Mouse (Mus musculus): ENCODE data around the gene Spaca4. TPM values are rescaled to one million over a fixed set of nuclear protein-coding genes. Genes with fewer than 3 reads are reported as not detected.

Gene Spaca4
- polyA plus RNA-seq, 1 experiment = not detected

DNA sequence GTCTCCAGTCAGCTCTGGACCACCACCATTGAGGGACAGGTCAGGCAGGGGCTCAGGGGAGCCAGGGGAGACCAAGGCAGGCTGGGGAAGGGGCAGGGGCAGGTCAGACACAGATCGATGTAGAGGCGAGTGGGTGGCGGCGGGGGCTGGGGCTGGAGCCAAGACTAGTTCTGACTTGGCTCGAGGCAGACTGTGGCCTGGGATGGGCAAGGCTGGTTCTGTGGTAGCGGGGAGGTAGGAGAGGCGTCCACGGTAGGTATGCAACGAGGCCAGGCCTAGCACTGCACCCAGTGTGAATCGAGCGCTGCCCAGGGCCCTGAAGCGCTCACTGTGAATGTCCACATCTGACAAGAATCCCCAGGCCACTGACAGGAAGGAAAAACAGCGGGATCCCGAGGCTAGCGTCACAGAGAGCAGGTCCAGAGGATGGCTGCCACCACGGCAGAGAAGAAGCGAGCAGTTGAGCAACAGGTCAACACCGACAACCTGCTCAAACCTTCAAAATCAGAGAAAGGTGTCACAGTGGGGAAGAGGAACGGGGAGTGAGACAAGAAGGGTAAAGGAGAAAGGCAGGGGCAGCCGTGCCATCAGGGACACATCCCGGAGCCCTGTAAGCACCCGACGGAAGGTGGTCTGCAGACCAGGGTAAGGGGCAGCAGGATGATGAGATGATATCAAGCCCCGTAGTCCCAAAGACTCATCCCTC, 14.1 kb downstream of the Spaca4 start:
- 68% methylated on average over 24 of the region's 24 CpGs for WGBS
- DNase-seq = no peak
- H3K4me3 ChIP-seq (replicated peaks; ENCODE audit: insufficient read depth, low read depth, low read length) = no peak overlapping the region
- H3K27ac ChIP-seq (ENCODE audit: insufficient read depth, low read length) = no peak overlapping the region
- H3K4me1 ChIP-seq (ENCODE audit: control insufficient read depth, insufficient read depth, low read length) = peaks cover 37% of the 10 kb centered on the region
- no peaks in the 10 kb centered on the region for H3K27me3 ChIP-seq (ENCODE audit: control insufficient read depth, insufficient read depth, low read length)
- TF ChIP-seq CTCF (IDR thresholded peaks at IDR 0.05; ENCODE audit: borderline replicate concordance, insufficient read depth, low read depth, low read length) = no peak
- no peak; the same call in 1 of the 2 replicates for TF ChIP-seq POLR2A (IDR thresholded peaks at IDR 0.05; ENCODE audit: borderline replicate concordance, insufficient read depth, low read length)

GRCm38 (mm10) chr7:45710477-45711191, 15.0 kb downstream of the Spaca4 start:
- WGBS = 85% methylated on average over 20 of the region's 20 CpGs
- Histone ChIP-seq H3K4me1 (ENCODE audit: control insufficient read depth, insufficient read depth, low read length) (peaks cover 32% of the 10 kb centered on the region), H3K27ac (ENCODE audit: insufficient read depth, low read length) (no peak overlapping the region), H3K27me3 (ENCODE audit: control insufficient read depth, insufficient read depth, low read length) (no peaks in the 10 kb centered on the region), H3K4me3 (replicated peaks; ENCODE audit: insufficient read depth, low read depth, low read length) (no peak overlapping the region)
- peak in 1 of 2 experiments; percentile 31 for DNase-seq
- TF ChIP-seq POLR2A (IDR thresholded peaks at IDR 0.05; ENCODE audit: borderline replicate concordance, insufficient read depth, low read length) (no peak), CTCF (IDR thresholded peaks at IDR 0.05; ENCODE audit: borderline replicate concordance, insufficient read depth, low read depth, low read length) (no peak)

GRCm38 (mm10) chr7:45709677-45710355, 15.8 kb downstream of the Spaca4 start:
- H3K4me3 ChIP-seq (replicated peaks; ENCODE audit: insufficient read depth, low read depth, low read length) = no peak overlapping the region
- WGBS = 34% methylated on average over 14 of the region's 14 CpGs
- no peak for TF ChIP-seq POLR2A (IDR thresholded peaks at IDR 0.05; ENCODE audit: borderline replicate concordance, insufficient read depth, low read length)
- H3K4me1 ChIP-seq (ENCODE audit: control insufficient read depth, insufficient read depth, low read length) = peaks cover 32% of the 10 kb centered on the region
- DNase-seq = peak in 1 of 2 experiments; percentile 34
- no peak overlapping the region for H3K27ac ChIP-seq (ENCODE audit: insufficient read depth, low read length)
- no peaks in the 10 kb centered on the region for H3K27me3 ChIP-seq (ENCODE audit: control insufficient read depth, insufficient read depth, low read length)

GRCm38 (mm10) chr7:45709036-45709435, 16.6 kb downstream of the Spaca4 start:
- peak; percentile 27 to 31 for DNase-seq
- Histone ChIP-seq H3K4me3 (replicated peaks; ENCODE audit: insufficient read depth, low read depth, low read length) (no peak overlapping the region), H3K27ac (ENCODE audit: insufficient read depth, low read length) (peak overlapping the region; percentile 64; the same call in 1 of the 2 replicates), H3K4me1 (ENCODE audit: control insufficient read depth, insufficient read depth, low read length) (peaks cover 32% of the 10 kb centered on the region), H3K27me3 (ENCODE audit: control insufficient read depth, insufficient read depth, low read length) (no peaks in the 10 kb centered on the region)
- TF ChIP-seq POLR2A (IDR thresholded peaks at IDR 0.05; ENCODE audit: borderline replicate concordance, insufficient read depth, low read length) = no peak
- no peak for TF ChIP-seq CTCF (IDR thresholded peaks at IDR 0.05; ENCODE audit: borderline replicate concordance, insufficient read depth, low read depth, low read length)
- WGBS = 23% methylated on average over 6 of the region's 6 CpGs

DNA sequence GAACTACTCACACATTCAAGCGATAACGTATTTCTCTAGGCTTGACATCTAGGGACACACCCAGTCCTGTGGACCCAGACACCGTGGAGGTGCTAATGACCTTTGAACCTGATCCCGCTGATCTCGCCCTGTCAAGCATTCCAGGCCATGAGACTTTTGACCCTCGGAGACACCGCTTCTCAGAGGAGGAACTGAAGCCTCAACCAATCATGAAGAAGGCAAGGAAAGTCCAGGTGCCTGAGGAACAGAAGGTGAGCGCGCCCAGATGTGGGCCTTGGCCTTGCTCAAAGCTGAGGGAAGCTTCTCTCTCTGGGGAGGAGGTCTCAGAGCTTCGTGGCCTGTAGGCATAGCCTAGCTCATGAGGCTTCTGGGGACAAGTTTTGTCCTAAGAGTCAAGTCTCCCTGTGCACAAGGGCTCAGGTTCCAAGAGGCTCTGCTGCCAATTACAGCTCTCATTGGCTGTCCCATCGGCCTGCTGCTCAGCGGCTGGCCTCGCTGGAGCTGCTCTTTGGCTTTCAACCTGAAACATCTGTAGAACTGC, 17.3 kb downstream of the Spaca4 start:
- WGBS = 37% methylated on average over 13 of the region's 13 CpGs
- peak; percentile 48 to 51 for DNase-seq
- Histone ChIP-seq H3K4me3 (replicated peaks; ENCODE audit: insufficient read depth, low read depth, low read length) (peak overlapping the region; percentile 46), H3K27ac (ENCODE audit: insufficient read depth, low read length) (peak overlapping the region; percentile 64), H3K4me1 (ENCODE audit: control insufficient read depth, insufficient read depth, low read length) (peaks cover 32% of the 10 kb centered on the region), H3K27me3 (ENCODE audit: control insufficient read depth, insufficient read depth, low read length) (no peaks in the 10 kb centered on the region)
- TF ChIP-seq POLR2A (IDR thresholded peaks at IDR 0.05; ENCODE audit: borderline replicate concordance, insufficient read depth, low read length) = no peak
- TF ChIP-seq CTCF (IDR thresholded peaks at IDR 0.05; ENCODE audit: borderline replicate concordance, insufficient read depth, low read depth, low read length) = no peak

DNA sequence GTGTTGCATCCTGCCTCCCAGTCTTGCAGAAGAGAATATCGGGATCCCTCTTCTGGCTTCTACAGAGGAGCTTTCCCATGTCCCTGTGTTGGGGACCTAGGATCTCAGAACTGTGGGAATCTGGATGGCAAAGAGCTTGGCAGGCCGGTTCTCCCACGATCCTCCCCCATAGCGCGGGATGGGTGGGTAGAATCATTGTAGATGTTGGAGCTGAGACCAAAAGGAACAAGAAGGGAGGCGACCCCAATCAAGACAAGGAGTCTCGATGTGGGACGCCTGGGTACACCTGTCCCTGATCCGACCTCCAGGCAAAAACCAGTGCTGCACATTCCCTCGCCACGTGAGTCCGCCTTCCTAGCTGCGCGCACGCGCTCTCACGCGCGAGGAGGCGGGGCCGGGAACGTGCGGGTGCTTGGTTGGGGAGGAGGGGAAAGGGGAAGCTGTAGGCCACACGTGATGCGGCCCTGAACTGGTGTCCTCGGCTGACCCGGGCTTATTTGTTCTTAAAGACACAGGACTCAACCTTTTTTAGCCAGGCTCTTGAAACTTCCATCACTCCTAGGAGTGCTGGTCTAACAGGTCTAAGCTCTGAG, 18.1 kb downstream of the Spaca4 start:
- no peak for TF ChIP-seq CTCF (IDR thresholded peaks at IDR 0.05; ENCODE audit: borderline replicate concordance, insufficient read depth, low read depth, low read length)
- TF ChIP-seq POLR2A (IDR thresholded peaks at IDR 0.05; ENCODE audit: borderline replicate concordance, insufficient read depth, low read length) = peak; percentile 73; the same call in 1 of the 2 replicates
- DNase-seq = peak; percentile 95 to 96
- under 1% methylated on average over 27 of the region's 27 CpGs for WGBS
- H3K4me1 ChIP-seq (ENCODE audit: control insufficient read depth, insufficient read depth, low read length) = peaks cover 38% of the 10 kb centered on the region
- H3K27ac ChIP-seq (ENCODE audit: insufficient read depth, low read length) = peak overlapping the region; percentile 93
- H3K27me3 ChIP-seq (ENCODE audit: control insufficient read depth, insufficient read depth, low read length) = no peaks in the 10 kb centered on the region
- H3K4me3 ChIP-seq (replicated peaks; ENCODE audit: insufficient read depth, low read depth, low read length) = peak overlapping the region; percentile 96

DNA sequence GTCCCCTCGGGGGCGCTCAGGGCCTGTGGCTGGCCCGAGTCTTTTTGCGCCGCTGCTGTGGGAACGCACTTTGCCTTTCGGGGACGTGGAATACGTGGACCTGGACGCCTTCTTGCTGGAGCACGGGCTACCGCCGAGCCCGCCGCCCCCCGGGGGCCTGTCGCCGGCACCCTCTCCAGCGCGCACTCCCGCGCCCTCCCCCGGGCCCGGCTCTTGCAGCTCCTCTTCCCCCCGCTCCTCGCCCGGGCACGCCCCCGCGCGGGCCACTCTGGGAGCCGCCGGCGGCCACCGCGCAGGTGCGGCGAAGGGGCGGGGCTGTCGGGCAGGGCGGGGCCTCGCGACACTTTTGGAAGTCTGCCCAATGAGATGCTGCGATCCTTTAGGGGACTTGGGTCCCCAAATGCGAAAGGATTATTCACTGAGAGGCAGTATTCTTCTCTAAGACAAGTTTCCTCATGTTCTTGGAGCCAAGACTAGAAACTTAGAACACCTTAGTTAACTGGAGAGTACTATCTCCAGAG, 18.8 kb downstream of the Spaca4 start:
- TF ChIP-seq POLR2A (IDR thresholded peaks at IDR 0.05; ENCODE audit: borderline replicate concordance, insufficient read depth, low read length) (no peak), CTCF (IDR thresholded peaks at IDR 0.05; ENCODE audit: borderline replicate concordance, insufficient read depth, low read depth, low read length) (no peak)
- Histone ChIP-seq H3K27ac (ENCODE audit: insufficient read depth, low read length) (peak overlapping the region; percentile 93), H3K4me1 (ENCODE audit: control insufficient read depth, insufficient read depth, low read length) (peaks cover 33% of the 10 kb centered on the region), H3K27me3 (ENCODE audit: control insufficient read depth, insufficient read depth, low read length) (no peaks in the 10 kb centered on the region), H3K4me3 (replicated peaks; ENCODE audit: insufficient read depth, low read depth, low read length) (peak overlapping the region; percentile 96)
- DNase-seq = peak; percentile 81 to 85
- 2% methylated on average over 45 of the region's 45 CpGs for WGBS
